Mouse (Mus musculus): Measurements from ENCODE around the gene Peli2.
A peak's percentile ranks its signal among the peaks of the same experiment; 100 is the strongest.

Gene Peli2

DNA sequence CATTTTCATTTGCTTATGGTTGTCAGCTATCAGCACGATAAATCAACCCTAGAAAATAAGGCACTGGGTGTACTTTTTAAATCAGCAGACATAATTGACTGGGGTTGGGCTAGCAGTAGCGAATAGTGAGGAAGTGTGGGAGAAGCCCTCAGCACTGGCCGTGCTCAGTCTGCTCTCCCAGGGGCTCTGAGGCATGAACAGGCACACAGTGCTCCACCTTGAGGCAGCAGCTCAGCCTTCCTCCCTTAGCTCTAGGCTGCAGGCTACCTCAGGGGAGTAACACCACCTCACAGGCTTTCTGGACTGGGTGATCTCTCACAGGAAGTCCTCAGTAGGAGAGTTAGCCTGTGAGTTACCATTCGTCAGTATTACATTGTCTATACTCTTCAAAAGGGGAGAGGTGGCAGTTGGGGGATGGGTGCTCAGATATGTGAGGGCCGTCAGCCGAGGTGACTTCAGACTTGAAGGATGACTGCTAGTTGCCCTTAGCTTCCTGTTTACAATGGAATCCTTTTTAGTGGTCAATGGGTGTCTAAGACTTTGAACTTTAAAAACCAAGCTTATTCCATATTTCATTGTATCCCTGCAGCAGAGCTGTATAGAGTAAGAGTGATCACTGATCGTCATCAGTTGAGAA, 105.3 kb downstream of the Peli2 start:
- DNase-seq = peak; percentile 24 to 48

DNA sequence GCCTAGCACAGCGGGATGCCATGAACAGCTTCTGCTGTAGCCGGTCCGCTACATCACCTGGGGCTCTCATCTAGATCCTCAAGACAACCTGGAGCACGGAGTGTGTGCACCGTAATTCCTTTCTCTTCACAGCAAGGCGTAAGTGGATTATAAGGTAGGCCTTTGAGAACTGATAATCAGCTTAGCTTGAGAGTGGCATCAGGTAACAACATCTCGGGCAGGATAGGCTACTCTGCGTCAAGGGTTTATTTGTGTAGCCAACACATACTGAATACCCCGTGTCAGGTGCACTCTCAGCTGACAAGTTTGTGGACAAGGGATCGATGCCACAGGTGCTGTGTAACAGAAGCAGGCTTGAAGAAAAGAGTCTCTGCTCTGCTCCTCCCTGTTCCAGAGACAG, 106.1 kb downstream of the Peli2 start:
- no peak for DNase-seq

DNA sequence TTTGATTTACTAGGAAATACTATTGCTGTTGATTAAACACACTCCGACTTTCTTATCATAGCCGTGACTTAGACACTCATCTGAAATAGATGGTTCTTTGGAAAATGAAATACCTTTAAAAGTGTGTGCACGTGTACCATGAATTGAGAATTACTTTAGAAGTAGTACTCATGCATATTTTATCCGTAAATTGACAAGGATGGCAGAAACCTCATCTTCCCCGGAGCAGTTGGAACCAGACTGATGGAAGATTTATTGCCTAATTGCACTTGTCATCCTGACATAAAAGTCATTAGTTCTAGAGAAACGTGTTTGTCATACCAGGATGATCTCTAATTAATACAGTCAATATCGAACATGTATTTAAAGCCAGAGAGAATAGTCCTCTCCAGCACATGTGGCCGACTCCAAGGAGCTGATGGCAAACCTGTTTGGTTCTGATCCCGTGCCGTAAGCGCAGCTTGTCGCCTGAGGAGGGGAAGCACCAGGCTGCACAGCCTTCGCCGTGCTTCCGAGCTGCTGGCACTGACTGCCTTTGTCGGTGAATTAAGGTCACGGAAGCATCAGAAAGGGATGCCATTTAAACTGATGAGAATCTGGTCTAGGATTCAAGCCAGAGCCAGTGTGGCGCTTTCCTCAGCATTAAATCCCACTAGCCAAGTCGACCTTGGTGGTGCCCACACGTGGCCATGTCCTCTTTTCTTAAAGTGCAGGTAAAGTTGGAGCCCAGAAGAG, 114.3 kb downstream of the Peli2 start:
- DNase-seq = no peak

DNA sequence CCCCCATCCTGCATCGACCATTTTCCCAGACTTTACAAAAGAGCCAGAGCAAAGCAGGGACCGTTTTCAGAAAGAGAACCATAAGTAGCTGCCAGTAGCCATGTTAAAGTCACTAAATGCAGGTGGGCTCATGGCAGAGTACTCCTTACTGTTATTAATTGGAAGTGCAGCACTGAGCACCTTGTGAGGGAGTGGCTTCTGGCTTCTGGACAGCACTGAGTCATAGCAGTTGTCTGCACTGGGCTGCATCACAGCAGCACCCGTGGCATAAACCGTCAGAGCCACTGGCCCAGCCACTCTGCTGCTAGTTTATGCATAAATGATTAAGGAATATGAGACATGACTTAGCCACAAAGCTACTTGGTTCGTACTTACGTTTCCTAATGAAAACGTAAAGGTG, 120.7 kb downstream of the Peli2 start:
- DNase-seq = no peak

DNA sequence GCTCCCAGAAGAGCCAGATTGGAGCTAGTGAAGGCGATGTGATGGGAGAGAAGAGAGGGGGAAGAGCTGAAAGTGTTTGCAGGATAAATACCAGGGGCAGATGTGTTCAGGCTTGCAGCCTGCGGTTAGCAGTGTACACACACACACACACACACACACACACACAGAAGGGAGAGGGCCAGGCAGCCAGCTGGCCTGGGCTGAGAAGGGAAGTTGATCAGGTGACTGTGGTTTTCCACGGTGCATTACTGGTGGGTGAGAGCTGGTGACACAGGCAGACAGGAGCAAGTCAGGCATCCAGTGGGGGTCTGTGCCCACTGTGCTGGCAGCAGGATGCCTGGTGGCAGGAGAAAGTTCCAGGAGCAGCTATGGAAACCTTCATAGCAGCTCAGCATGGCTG, 125.6 kb downstream of the Peli2 start:
- DNase-seq = peak; percentile 56 to 79

DNA sequence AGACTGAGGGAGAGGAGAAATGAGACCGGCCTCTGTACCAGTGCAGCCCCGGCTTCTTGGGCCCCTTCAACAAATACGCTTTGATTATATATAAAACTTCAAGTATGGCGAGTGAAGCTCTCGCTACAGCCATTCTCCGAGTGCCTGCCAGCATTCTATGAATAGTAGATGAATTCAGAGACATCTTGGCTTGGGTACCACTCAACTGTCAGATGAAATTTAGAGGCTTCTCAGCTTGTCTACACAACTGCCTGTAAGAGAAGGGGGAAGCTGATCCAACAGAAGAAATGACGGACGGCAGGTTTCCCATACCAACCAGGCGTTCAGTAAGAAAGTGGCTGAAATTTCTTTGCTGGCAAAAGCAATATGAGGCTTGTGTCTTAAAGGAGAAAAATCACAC, 126.3 kb downstream of the Peli2 start:
- no peak for DNase-seq

DNA sequence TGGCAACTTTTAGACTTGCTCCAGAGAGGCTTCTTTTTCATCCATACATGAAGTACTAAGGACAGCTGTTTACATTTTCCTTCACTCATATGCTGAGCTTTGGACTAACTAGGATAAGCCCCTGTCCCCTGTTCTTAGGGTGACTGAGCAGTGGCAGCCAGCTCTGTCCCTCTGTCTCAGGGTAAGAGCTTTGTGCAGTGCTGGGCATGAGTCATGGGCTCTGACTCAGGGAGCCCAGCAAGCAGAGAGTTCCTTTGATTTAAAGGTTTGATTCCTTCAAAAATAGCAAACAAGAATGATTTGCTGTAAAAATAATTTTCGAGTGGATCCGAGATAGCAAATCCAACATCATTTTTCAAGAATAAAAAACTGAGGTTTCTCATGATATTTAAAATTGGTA, 128.8 kb downstream of the Peli2 start:
- no peak for DNase-seq

DNA sequence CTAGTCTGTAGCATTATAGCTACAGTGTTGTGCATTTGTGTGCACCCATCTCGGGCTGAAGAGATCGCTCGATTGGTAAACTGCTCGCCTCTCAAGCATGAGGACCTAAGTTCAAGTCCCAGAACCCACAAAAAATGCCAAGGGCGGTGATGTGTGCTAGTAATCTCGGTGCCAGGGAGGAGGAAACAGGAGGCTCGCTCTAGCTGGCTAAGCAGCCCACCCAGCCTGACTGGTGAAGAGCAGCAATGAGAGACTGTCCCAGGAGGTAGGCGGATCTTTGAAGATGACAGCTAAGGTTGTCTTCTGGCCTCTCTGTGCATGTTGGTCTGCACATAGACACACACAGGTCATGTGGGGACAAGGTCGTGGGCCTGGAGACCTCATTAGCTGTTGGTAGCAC, 129.3 kb downstream of the Peli2 start:
- no peak for DNase-seq

DNA sequence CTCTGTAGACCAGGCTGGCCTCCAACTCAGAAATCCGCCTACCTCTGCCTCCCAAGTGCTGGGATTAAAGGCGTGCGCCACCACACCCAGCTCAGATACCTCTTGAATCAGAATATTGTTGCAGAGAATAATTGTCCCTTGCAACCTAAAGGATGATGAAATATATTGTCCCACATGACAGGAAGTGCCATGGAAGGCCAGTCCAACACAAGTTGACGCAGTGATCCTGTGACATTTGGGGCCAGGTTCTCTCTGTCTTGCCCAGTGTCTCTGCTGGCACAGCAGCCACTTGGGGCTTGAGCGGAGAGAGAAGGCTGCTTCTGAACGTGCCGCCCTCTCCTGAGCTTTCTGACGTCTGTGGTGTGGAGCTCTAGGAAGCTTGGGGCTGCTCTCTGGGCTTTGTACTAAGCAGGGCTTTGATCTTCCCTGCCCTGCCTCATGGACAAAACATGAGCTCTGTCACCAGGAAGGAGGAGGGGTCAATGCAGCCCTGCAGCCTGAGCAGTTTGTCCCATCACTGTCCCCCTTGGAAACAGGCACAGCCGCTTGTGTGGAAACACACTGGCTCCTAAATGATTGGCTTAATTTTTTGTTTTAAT, 130.9 kb downstream of the Peli2 start:
- no peak for DNase-seq

DNA sequence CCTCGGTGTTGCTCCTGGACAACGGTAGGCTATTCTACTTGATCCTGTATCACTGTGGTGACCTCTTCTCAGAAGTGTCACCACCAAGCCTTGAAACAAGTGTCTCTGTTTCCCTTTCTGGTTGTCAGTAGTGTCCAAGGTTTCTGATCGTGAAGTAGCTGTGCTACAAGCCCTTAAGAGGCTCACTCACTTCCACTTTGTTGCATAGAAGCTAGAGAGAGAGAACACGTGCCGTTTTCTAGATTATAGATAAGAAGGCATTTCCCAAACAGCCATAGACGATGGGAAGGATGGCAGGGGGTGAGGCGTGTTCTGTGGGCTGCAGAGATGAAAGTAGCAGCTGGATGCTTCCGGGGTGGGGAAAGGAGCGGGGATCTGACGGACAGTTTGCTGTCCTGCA, 132.6 kb downstream of the Peli2 start:
- no peak for DNase-seq

DNA sequence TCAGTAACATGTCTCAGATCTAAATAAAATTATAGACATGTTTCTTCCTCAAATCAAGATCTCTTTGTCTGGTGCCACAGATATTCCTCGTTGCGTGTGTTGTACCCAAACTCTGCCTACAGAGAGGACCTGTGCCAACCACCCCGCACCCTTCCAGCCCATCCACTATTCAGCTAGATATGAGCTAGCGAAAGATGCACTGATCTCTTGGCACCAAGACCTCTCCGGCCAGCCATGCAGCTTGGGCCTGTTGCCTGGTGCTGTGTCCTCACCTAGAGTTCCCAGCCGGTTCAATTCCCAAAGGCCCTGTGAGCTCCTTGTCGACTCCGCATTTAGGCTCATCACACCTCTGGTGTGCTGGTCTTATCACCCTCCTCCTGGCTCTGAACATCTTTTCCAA, 134.1 kb downstream of the Peli2 start:
- DNase-seq = no peak

DNA sequence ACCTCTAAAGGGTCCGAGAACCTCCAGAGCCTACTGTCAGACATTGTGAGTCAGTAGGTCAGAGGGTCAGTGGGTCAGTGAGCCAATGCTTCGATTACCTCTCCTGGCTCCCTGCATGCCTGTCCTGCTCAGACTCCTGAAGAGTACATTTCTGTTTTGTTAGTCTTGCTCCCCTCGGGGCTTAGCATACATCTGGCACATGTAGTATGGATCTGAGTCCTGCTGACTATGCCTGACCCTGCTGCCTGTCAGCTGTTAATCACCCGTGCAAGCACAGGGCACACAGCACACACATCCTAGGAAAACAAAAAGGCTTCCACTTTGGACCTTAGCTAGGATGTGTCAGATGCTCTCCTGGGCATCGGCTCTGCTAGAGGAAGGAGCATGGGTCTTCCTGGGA, 134.7 kb downstream of the Peli2 start:
- no peak for DNase-seq

DNA sequence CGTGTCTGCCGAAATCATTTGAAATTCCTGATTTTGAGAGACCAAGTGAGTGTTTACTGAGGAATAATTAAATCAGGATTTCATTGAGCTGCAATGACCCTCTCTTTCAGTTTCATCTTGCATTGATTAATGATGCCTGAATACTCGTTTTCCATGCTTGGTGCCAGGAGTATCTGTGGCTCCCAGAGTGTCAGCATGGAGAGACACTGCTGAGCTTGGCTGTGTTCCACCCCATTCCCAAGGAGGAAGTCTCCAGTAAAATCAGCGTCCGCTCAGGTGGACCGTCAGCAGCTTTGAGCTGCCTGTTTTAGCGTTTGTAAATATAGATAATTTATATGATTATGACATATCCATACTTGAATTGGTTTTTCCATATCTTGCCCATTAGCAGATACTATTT, 137.1 kb downstream of the Peli2 start:
- DNase-seq = no peak

DNA sequence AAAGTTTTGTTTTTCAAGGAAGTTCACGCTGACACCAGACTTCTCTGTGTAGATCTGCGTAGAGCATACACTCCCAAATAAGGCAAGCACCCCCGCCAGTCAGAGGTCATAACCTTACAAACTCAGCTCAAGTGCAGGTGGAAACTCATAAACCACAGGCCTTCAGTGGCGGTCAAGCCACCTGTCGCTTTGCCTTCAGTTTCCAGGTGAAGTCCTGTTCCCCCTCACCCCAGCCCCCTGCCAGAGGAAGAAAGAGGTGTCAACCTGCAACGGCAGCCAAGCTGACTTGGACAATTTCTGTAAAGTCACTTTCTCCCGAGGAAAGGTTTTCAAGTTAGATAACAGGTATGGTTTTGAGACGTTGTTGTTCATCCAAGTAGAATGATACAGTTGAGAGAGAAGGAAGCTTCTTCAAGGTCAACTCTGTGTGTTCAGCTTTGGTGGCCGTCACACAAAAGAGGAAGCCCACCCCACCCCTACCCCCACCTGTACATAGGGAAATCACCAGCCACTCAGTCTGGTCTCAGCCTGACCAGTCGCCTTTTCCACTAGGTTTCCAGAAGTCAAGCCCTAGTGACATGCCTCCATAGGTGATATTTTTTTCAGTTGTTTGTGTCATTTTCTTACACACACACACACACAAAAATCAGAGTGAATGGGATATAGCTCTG, 138.2 kb downstream of the Peli2 start:
- peak; percentile 47 to 74 for DNase-seq

DNA sequence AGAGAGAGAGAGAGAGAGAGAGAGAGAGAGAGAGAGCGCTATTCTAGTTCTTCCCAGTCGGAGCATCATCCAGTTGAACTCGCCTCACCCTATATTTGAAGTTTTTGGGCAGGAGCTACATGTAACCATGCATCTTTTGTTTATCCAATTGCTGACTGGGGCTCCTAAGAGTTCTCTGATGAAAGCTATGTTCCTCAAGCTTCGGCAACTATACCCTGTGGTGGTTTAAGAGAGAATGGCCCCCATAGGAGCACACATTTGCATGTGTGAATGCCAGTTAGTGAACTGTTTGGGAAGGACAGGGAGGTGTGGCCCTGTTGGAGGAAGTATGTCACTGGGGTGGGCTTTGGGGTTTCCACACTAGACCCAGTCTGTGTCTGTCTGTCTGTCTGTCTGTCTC, 142.5 kb downstream of the Peli2 start:
- no peak for DNase-seq

DNA sequence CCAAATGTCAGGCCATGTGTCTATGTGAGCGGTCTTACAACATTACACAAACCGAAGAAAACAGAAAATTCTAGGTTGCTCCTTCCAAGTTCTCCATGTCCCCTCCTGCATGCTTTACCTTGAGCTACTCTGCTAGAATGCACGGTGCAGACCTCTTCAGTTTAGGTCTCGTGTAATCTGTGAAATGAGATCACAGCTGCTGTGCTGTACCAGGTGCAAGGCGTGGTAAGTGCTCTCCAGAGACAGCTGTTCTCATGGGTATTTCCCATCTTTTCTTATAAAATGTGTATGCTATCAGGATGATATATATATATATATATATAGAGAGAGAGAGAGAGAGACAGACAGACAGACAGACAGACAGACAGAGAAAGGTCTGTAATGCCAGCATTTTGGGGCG, 146.1 kb downstream of the Peli2 start:
- DNase-seq = peak; percentile 29 to 42

DNA sequence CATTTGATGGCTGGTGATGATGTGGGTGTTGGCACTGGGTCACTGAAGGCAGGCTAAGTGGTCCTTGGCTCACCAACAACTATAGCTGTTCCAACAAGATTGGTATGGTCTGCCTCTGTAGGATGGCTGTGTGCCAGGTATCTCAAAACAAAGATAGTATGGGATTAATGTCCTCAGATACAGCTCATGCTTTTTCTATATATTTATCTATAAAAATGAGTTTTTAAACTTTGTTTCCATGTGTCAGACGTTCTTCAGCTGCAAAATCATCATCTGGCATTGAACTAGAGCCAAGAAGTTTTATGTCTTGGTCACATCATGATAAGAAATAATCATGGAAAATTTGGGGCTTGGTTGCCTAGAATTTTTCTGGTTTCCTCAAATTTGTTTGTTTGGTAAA, 157.7 kb downstream of the Peli2 start:
- no peak for DNase-seq

DNA sequence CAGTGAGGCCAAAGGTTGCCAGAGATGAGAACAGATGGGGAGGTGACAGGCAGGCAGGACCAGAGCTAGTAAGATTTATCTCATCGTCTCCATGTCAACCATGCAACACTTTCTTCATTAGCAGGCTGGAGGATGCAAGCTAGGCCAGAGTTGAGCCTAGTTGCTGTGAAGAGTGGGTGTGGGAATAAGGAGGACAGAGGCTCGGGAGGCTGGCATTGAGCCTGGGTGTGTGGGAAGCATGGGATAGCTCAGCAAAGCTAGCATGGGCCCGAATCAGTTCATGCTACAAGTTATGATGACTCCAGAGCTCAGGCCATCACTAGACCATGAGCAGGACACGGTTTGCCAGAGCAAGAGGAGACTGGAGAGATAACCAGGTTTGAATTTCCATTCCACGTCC, 166.3 kb downstream of the Peli2 start:
- no peak for DNase-seq

DNA sequence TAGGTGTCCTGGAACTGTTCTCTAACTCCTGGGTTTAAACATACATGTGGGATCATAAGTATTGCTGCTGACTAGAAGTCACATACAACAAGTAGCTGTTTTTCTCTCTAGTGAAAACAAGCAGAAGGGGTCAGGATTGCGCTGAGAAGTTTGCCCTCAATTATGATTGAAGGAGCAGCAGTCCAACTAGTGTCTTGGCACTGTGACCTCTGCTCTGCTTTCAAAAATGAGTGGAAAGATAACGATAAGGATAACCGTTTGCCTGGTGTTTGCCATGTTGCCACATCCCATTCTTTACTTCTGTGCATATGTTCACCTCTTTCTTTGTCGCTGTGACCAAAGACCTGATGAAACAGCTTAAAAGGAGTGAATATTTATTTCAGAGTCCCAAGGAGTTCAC, 167.0 kb downstream of the Peli2 start:
- no peak for DNase-seq

DNA sequence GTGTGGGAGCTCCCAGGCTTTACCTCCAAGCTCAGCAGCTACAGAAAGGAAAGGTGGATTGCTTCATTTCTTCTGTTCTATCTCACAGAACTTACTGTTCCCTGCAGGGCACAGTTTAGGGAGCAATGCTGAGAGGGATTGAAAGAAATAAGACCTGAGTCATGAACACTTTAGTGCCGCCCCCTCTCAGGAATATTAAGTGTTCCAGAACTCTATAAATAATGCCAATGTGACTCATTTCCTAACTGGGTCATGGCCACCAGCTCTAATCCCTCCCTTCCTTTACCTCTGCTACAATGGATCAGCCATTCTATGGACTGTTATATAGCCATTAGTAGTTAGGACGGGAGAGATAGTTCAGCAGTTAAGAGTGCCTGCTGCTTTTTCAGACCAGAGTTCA, 168.0 kb downstream of the Peli2 start:
- no peak for DNase-seq

DNA sequence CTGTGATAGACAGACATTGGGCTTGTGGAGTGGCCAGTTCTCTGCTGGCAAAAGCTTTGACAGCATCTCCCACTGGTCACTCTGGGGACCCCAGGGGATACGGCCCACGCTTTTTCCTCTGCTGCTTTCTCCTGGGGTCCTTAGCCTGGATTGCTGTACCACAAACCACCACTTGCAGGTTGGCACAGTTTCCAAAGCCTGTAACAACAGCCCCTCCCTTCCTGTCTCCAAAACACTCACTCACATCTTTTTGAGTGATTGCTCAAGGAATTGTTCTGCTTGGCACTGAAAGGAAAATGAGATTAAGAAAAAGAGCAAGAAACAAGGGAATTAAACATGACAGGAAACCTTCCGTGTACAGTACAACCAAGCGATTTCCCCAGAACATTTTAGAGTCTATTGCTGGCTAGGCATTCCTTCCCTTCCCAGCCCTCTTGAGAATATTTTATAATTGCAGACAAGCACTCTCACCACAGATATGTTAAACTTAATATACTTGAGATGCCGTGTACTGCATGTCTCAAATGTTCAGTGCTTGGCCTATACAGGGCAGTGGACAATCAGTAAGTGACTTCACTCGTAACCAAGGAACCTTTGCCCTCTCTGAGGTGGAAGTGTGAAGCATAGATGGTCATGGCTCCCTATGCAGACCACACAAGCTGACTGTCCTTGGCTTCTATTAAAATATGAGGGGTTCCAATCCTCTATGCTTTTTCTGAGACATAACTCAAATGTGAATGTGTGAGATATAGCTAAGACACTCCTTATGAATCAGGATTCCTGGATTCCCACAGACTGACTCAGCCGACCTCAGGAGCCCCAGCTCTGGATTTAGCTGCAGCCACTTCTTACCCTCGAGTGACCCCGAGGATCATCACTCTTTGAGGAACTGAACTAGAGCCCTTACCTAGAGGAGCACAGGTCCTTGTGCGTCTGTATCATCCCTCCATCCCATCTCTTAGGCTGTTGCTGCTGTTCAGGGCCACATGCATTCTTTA, 169.3 kb downstream of the Peli2 start:
- no peak for DNase-seq

DNA sequence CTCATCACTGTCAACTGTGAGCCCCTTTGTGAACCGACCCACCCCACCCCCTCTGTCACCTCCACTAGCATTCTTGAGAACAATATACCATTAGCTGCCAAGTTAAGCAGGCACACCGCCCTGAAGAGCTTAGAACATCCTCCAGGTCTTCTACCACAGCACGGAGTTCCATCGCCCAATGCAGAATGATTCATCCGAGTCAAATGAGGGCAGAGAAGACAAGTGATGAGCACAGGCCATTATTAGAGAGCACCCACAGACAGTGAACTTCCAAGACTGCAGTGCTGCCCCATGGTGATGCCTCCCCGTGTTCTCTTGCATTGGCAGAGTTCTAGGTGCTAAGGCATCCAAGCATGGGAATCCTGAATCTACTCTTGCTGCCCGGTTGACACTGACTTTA, 172.9 kb downstream of the Peli2 start:
- no peak for DNase-seq

DNA sequence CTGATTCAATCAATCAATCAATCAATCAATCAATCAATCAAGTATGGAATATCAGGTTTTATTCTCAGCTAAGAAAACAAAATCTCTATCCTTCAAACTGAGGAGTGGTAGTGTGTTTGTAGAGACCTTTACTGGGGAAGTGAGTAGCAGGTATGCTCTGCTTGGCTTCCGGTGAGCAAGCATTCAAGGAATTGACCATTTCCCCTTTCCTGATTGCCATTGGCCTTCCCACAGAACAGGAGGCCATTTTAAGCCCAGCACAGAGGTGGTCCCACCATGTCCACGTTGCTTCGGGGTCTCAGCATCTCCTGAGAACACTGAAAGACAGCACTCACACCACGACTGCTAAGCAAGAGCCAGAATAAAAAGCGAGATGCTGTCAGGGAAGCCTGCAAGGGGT, 174.8 kb downstream of the Peli2 start:
- DNase-seq = no peak

Measured in thymus, postnatal 36 days (tissue).